24 mouse cellular contexts compared by ENCODE assay signal in the genomic region with DNA sequence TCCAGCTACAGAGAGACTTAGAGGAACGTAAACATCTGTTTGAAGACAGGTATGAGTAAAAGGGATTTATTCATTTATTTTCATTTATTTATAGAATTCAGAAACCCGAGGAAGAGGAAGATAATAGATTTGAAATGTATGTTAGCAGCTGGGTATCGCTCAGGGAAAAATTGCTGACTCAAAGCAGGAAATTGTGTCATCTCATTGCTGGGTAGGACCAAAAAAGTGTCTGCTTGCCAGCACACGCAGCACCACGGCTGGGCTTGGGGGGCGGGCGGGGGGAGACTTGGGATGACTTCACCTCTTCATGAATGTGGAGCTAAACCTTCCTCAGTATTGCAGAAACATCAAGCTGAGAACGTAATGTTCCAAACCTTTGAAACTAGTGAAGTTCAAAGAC. TPM values are rescaled to one million over a fixed set of nuclear protein-coding genes. Genes with fewer than 3 reads are reported as not detected.
"Had no signal": no experiment of that assay in that cellular context is flagged by ENCODE, and none has a peak within 500 bp of the region (broad histone marks: within the 10 kb centered on the region; RNA-seq: fewer than 3 reads in every experiment).

No protein-coding gene starts in this region.

- ATAC-seq: liver, embryonic 12.5 days had no signal

- H3K9ac ChIP-seq: limb, embryonic 12.5 days; limb, embryonic 15.5 days; liver, embryonic 12.5 days; liver, embryonic 15.5 days; neural tube, embryonic 12.5 days; neural tube, embryonic 15.5 days had no signal

- H3K27ac ChIP-seq: kidney, postnatal 0 days; left cerebral cortex, adult 2 months; limb, embryonic 12.5 days; limb, embryonic 15.5 days; liver, embryonic 12.5 days; liver, embryonic 15.5 days; macrophage; neural tube, embryonic 12.5 days; neural tube, embryonic 15.5 days; stomach, postnatal 0 days had no signal

- H3K4me3 ChIP-seq: left cerebral cortex, adult 2 months; limb, embryonic 12.5 days; limb, embryonic 15.5 days; liver, embryonic 12.5 days; liver, embryonic 15.5 days; neural tube, embryonic 12.5 days; neural tube, embryonic 15.5 days had no signal

- H3K4me2 ChIP-seq: limb, embryonic 12.5 days; limb, embryonic 15.5 days; liver, embryonic 12.5 days; liver, embryonic 15.5 days; midbrain, embryonic 11.5 days; neural tube, embryonic 12.5 days; neural tube, embryonic 15.5 days had no signal

- H3K4me1 ChIP-seq: limb, embryonic 12.5 days; limb, embryonic 15.5 days; liver, embryonic 12.5 days; liver, embryonic 15.5 days; neural tube, embryonic 12.5 days; neural tube, embryonic 15.5 days had no signal

- H3K9me3 ChIP-seq: limb, embryonic 15.5 days; liver, embryonic 12.5 days; liver, embryonic 15.5 days; neural tube, embryonic 15.5 days had no signal

- H3K36me3 ChIP-seq: limb, embryonic 12.5 days; limb, embryonic 15.5 days; liver, embryonic 12.5 days; liver, embryonic 15.5 days had no signal

- DNase-seq: kidney, adult 18-20 months; kidney, adult 9 months; kidney, postnatal 25 days; layer of hippocampus, postnatal 36 days; lung, adult 2 months; midbrain, embryonic 14.5 days; right cerebral cortex, adult 18-20 months; right cerebral cortex, postnatal 14 days; right cerebral cortex, postnatal 4 days; thymus, adult 2 months; thymus, postnatal 14 days; thymus, postnatal 4 days had no signal

- H3K27me3 ChIP-seq: limb, embryonic 12.5 days; limb, embryonic 15.5 days; liver, embryonic 12.5 days; liver, embryonic 15.5 days; neural tube, embryonic 12.5 days; neural tube, embryonic 15.5 days had no signal

RNA-seq across cellular contexts. Expression of a gene that starts 59.5 kb away (rescaled TPM):
- total RNA-seq: megakaryocyte-erythroid progenitor cell, adult 5-6 weeks had no signal
- polyA plus RNA-seq: macrophage had no signal
